Mouse (Mus musculus): ENCODE measurements around the gene Pnpla5. TPM values are rescaled to one million over a fixed set of nuclear protein-coding genes. Genes with fewer than 3 reads are reported as not detected.
A peak's percentile ranks its signal among the peaks of the same experiment; 100 is the strongest.

Gene Pnpla5
- total RNA-seq, 1 experiment from 2014 or later = 0.19 TPM

GRCm38 (mm10) chr15:84065701-84066100 lies 57.3 kb downstream of the Pnpla5 start:
- no peak for DNase-seq

- DNase-seq = peak; percentile 17
Measured at GRCm38 (mm10) chr15:84065140-84065539, 57.8 kb downstream of the Pnpla5 start, which contains the start of gene Efcab6. Efcab6 (minus strand) TSS chr15:84065379.

Small RNA genes lying within 50 kb of the gene (microRNA-seq; reads per million reads assigned to microRNA genes)
- 0 to 0.38 reads per million in 2 experiments for gene Mir6392

Other genes starting within 250 kb of the Pnpla5 start
- not detected in 2 replicates for gene Efcab6, start 57.8 kb downstream of the Pnpla5 start, total RNA-seq (2021)
- gene Sult4a1, start 17.4 kb downstream of the Pnpla5 start, total RNA-seq (2021) = 4.2 and 8.4 TPM in 2 replicates
- 65.0 and 67.7 TPM in 2 replicates for gene Pnpla3, start 44.7 kb upstream of the Pnpla5 start, total RNA-seq (2021)
- gene Samm50, start 69.1 kb upstream of the Pnpla5 start, total RNA-seq (2021) = 213 and 228 TPM in 2 replicates
- gene Parvb, start 108.9 kb upstream of the Pnpla5 start, total RNA-seq (2021) = 26.6 and 40.0 TPM in 2 replicates
- 1.3 and 6.9 TPM in 2 replicates for gene Parvg, start 200.9 kb upstream of the Pnpla5 start, total RNA-seq (2021)